Mouse (Mus musculus) spleen, adult 2 months (tissue): Measurements from ENCODE around the gene Galnt14.

ENCODE experiments used
- CTCF ChIP-seq: fragments of 200-500 bp; IDR thresholded peaks from 2 replicates; pipeline ENCODE4 v1.5.1; 2011; ENCODE audit warnings: mild to moderate bottlenecking, inconsistent platforms; ENCODE audit not compliant: insufficient read depth, insufficient read length, insufficient replicate concordance; ENCODE audit errors: extremely low read depth
- POLR2A ChIP-seq: fragments of 200-500 bp; IDR thresholded peaks from 2 replicates; pipeline ENCODE4 v1.6.1; 2011; ENCODE audit warnings: low read depth, low read length, inconsistent platforms

DNA sequence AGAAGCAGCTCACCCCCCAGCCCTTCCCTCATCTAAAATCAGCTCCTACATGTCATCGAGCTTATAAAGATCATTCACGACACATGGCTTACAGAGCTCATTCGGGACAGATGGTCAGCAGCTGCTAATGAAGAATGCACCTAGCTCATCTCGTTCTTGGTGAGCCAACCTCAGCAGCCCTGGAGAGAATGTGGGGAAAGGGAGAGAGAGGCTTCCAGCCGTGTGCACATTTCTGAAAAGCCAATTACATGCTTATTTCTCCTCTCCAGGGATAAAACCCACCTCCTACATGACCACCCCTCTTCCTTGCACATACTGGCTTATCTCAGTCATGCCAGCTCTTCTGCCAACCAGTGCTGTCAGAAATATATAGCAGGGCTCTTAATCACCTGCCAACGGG lies 110.3 kb downstream of the Galnt14 start:
- TF ChIP-seq POLR2A: no peak
- no peak for TF ChIP-seq CTCF
